Mouse (Mus musculus) kidney, adult 2 months (tissue): ENCODE data around the gene Lix1l. TPM values are rescaled to one million over a fixed set of nuclear protein-coding genes. Genes with fewer than 3 reads are reported as not detected.

ENCODE experiments used
- DNase-seq: peaks from one replicate; pipeline ENCODE4 v3.0.0; 2021
- H3K27ac ChIP-seq: fragments of 200-500 bp; 2 replicates; pipeline ENCODE4 v1.5.1; 2012; ENCODE audit warnings: low read depth, low read length, control low read depth, inconsistent platforms; ENCODE audit not compliant: insufficient read depth
- H3K27me3 ChIP-seq: fragments of 200-500 bp; replicated peaks from 2 replicates; pipeline ENCODE4 v1.6.1; 2012; ENCODE audit warnings: mild to moderate bottlenecking, moderate library complexity, low read length, inconsistent platforms; ENCODE audit not compliant: control insufficient read depth, insufficient read depth
- H3K36me3 ChIP-seq: fragments of 200-500 bp; 2 replicates; pipeline ENCODE4 v1.6.1; 2012; ENCODE audit warnings: mild to moderate bottlenecking, moderate library complexity, low read length, inconsistent platforms; ENCODE audit not compliant: control insufficient read depth, insufficient read depth
- H3K4me1 ChIP-seq: fragments of 200-500 bp; 2 replicates; pipeline ENCODE4 v1.6.1; 2011; ENCODE audit warnings: low read length; ENCODE audit not compliant: control insufficient read depth, insufficient read depth
- H3K4me3 ChIP-seq: fragments of 200-500 bp; 2 replicates; pipeline ENCODE4 v1.5.1; 2011; ENCODE audit warnings: mild to moderate bottlenecking, low read depth, low read length, control low read depth; ENCODE audit not compliant: insufficient read depth
- CTCF ChIP-seq: fragments of 200-500 bp; conservative IDR thresholded peaks from 2 replicates; pipeline ENCODE4 v1.5.1; 2011; ENCODE audit warnings: low read depth, mild to moderate bottlenecking, control low read depth, low read length, moderate library complexity, mixed read lengths; ENCODE audit not compliant: insufficient read depth, insufficient read length
- POLR2A ChIP-seq: fragments of 200-500 bp; IDR thresholded peaks from one replicate; pipeline ENCODE4 v1.6.1; 2011; ENCODE audit warnings: low read depth, low read length, control low read depth
- whole genome bisulfite sequencing: fragments of 180-500 bp; shearing (Covaris S2); methylation state at CpG from one replicate; pipeline ENCODE4 v1.1.7; 2018; 5-methylcytosine and 5-hydroxymethylcytosine counted together
- polyA plus RNA-seq: library from polyadenylated mRNA; depleted of rRNA; stranded (reverse); fragments of >200 nt; gene quantifications from 2 replicates; pipeline ENCODE4 v1.2.3, GENCODE M21; 2012

Lix1l gene
- polyA plus RNA-seq, 1 experiment, result 9.6 TPM

- H3K4me3 ChIP-seq, result no peak overlapping the region
- peak; percentile 82 for DNase-seq
- 58% methylated on average over 8 of the region's 8 CpGs for WGBS
- peak; percentile 29 for TF ChIP-seq POLR2A
- no peak for TF ChIP-seq CTCF
- H3K27ac ChIP-seq, result peak overlapping the region; percentile 32
- H3K27me3 ChIP-seq, result no peaks in the 10 kb centered on the region
- H3K4me1 ChIP-seq, result peaks cover 36% of the 10 kb centered on the region
- H3K36me3 ChIP-seq, result no peaks in the 10 kb centered on the region
Observed at GRCm38 (mm10) chr3:96566661-96567450, 34.1 kb upstream of the Lix1l start.

DNA sequence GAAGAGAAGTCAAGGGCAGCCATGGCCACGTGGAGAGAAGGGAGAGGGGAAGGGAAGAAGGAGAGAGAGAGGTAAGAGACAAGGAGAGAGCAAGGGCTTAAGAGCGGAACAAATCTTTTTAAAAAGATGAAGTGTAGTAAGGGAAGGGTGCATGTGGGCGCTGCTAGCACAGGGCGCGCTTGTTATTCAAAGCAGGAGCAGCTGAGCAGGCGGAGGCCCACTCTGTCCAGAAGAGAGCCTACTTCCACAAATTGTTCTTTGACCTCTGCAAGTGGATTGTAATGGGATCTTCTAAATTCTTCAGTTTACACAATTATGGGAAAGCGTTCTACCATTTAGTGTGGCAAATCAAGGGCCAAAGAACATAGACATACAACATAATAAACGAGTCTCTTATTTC is 32.3 kb upstream of the Lix1l start:
- Histone ChIP-seq H3K36me3 (no peaks in the 10 kb centered on the region), H3K27ac (peak overlapping the region; percentile 35; the same call in 1 of the 2 replicates), H3K27me3 (no peaks in the 10 kb centered on the region), H3K4me1 (peaks cover 44% of the 10 kb centered on the region), H3K4me3 (no peak overlapping the region)
- TF ChIP-seq POLR2A (no peak), CTCF (no peak)
- WGBS, result 69% methylated on average over 8 of the region's 8 CpGs
- no peak for DNase-seq

DNA sequence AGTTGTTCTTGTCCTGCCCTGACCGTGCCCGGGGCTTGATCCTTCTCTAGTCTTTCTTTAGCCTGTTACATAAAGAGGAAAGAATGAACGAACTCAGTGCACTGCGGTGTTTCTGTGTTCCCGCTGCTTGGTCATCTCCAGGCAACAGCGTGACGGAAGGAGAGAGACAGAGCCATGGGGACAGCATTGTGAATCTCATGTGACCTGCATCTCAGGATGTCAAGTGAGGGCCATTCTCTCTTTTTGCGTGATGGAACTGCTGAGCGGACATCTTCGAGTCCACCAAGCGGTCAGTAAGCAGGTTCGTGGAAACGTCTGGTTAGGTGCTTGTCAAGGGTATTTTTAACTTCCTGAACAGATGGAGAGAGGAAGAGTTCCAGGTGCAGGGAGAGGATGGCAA is 31.4 kb upstream of the Lix1l start:
- TF ChIP-seq CTCF (no peak), POLR2A (no peak)
- peaks cover 44% of the 10 kb centered on the region for H3K4me1 ChIP-seq
- no peak for DNase-seq
- no peak overlapping the region for H3K4me3 ChIP-seq
- H3K36me3 ChIP-seq, result no peaks in the 10 kb centered on the region
- H3K27me3 ChIP-seq, result no peaks in the 10 kb centered on the region
- no peak overlapping the region for H3K27ac ChIP-seq
- WGBS, result 88% methylated on average over 13 of the region's 13 CpGs

DNA sequence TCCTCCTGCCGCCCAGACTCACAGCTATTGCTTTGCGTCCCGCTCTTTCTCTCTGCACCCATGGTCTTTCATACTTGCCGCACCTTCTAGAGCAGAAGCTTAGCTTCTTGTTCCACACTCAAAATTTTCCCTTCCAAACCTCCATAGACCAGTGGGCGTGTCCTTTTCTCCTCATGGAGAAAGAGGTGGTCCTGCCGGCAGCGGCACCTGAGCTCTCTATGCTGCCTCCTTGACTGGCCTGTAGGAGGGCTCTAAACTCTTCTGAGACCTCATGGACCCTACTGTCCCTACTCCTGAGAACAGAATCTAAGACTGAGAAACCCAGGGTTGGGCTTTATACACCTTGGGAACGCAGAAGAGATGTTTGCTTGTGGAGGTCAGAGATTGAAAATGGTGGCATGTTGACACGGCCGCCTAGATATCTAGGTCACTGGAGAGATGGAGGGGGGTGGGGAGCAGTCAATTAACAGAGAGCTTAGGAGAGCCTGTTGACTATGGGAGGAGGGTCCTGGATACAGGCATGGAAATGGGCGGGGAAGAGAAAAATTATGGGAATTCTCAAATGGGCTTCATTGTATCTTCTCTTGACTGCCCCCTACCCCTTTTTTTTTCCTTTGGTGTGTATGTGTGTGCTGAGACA is 30.9 kb upstream of the Lix1l start:
- no peak for DNase-seq
- WGBS, result 87% methylated on average over 11 of the region's 11 CpGs
- Histone ChIP-seq H3K36me3 (no peaks in the 10 kb centered on the region), H3K4me3 (no peak overlapping the region), H3K27me3 (no peaks in the 10 kb centered on the region), H3K27ac (peak overlapping the region; percentile 57; the same call in 1 of the 2 replicates), H3K4me1 (peaks cover 45% of the 10 kb centered on the region)
- TF ChIP-seq POLR2A (no peak), CTCF (no peak)

GRCm38 (mm10) chr3:96570643-96571042 is 30.3 kb upstream of the Lix1l start:
- Histone ChIP-seq H3K36me3 (no peaks in the 10 kb centered on the region), H3K4me3 (no peak overlapping the region), H3K27ac (peak overlapping the region; percentile 57), H3K27me3 (no peaks in the 10 kb centered on the region), H3K4me1 (peaks cover 51% of the 10 kb centered on the region)
- DNase-seq, result no peak
- TF ChIP-seq CTCF, result no peak
- no peak for TF ChIP-seq POLR2A
- 52% methylated on average over 7 of the region's 7 CpGs for WGBS

- TF ChIP-seq CTCF (no peak), POLR2A (no peak)
- H3K27ac ChIP-seq, result peak overlapping the region; percentile 93
- no peaks in the 10 kb centered on the region for H3K36me3 ChIP-seq
- no peak overlapping the region for H3K4me3 ChIP-seq
- 55% methylated on average over 2 of the region's 2 CpGs for WGBS
- peak; percentile 6 for DNase-seq
- peaks cover 56% of the 10 kb centered on the region for H3K4me1 ChIP-seq
- no peaks in the 10 kb centered on the region for H3K27me3 ChIP-seq
Observed at GRCm38 (mm10) chr3:96571336-96571735, 29.6 kb upstream of the Lix1l start.
